Mouse (Mus musculus) limb, embryonic 14.5 days (tissue): ENCODE data around the gene Csad. TPM values are rescaled to one million over a fixed set of nuclear protein-coding genes. Genes with fewer than 3 reads are reported as not detected.

Experiments
- ATAC-seq: fragments of 200-750 bp; cut with Nextera tagmentation; 2 replicates; pipeline ENCODE4 v1.8.0; 2017; ENCODE audit warnings: low read depth, moderate number of reproducible peaks, moderate TSS enrichment; ENCODE audit not compliant: low FRiP score
- DNase-seq: peaks from one replicate; pipeline ENCODE4 v3.0.0-alpha.2; 2015; ENCODE audit warnings: low spot score
- H3K27ac ChIP-seq: fragments of 300-500 bp; sonication (generic); replicated peaks from 2 replicates; pipeline ENCODE4 v1.5.1; 2014; ENCODE audit warnings: low read depth, mild to moderate bottlenecking, low read length, moderate library complexity, mixed read lengths
- H3K27me3 ChIP-seq: fragments of 300-500 bp; sonication (generic); 2 replicates; pipeline ENCODE4 v1.6.1; 2014; ENCODE audit warnings: low read length, mixed read lengths; ENCODE audit not compliant: control insufficient read depth, insufficient read depth
- H3K36me3 ChIP-seq: fragments of 300-500 bp; sonication (generic); 2 replicates; pipeline ENCODE4 v1.6.1; 2014; ENCODE audit warnings: mild to moderate bottlenecking, low read length, moderate library complexity, mixed read lengths; ENCODE audit not compliant: control insufficient read depth, insufficient read depth
- H3K4me1 ChIP-seq: fragments of 300-500 bp; sonication (generic); 2 replicates; pipeline ENCODE4 v1.6.1; 2014; ENCODE audit warnings: antibody characterized with exemption, low read length, mixed read lengths; ENCODE audit not compliant: control insufficient read depth, insufficient read depth
- H3K4me2 ChIP-seq: fragments of 300-500 bp; sonication (generic); replicated peaks from 2 replicates; pipeline ENCODE4 v1.6.1; 2014; ENCODE audit warnings: low read depth, mild to moderate bottlenecking, low read length, moderate library complexity; ENCODE audit not compliant: severe bottlenecking
- H3K4me3 ChIP-seq: fragments of 300-500 bp; sonication (generic); replicated peaks from 2 replicates; pipeline ENCODE4 v1.5.1; 2014; ENCODE audit warnings: low read length
- H3K9ac ChIP-seq: fragments of 300-500 bp; sonication (generic); 2 replicates; pipeline ENCODE4 v1.6.1; 2014; ENCODE audit warnings: mild to moderate bottlenecking, low read depth, low read length, moderate library complexity; ENCODE audit not compliant: severe bottlenecking
- H3K9me3 ChIP-seq: fragments of 300-500 bp; sonication (generic); 2 replicates; pipeline ENCODE4 v1.6.1; 2016; ENCODE audit warnings: low read length; ENCODE audit not compliant: control insufficient read depth
- POLR2A ChIP-seq: fragments of 200-500 bp; IDR thresholded peaks from 2 replicates; pipeline ENCODE4 v1.8.0; 2012; ENCODE audit warnings: inconsistent platforms, mild to moderate bottlenecking, moderate library complexity, borderline replicate concordance; ENCODE audit not compliant: insufficient read depth, insufficient read length; ENCODE audit errors: extremely low read depth
- WGBS: fragments of 180-500 bp; shearing (Covaris S2); extraction: QIAGEN DNeasy Blood & Tissue Kit; methylation state at CpG from one replicate; pipeline ENCODE4 v1.1.7; 2014; 5-methylcytosine and 5-hydroxymethylcytosine counted together
- polyA plus RNA-seq, 2 experiments: library from polyadenylated mRNA; depleted of rRNA in 1 of 2; stranded (reverse) in 1 of 2; unstranded in 1 of 2; fragments of >200 nt; fragmentation: Nextera tagmentation in 1 of 2; extraction: Ambion mirVana in 1 of 2; gene quantifications; 2 replicates each; pipeline versions ENCODE4 v1.2.1 to v1.2.3; 2012 to 2014

The Csad gene
- polyA plus RNA-seq, 2 experiments: 66.1 to 112 TPM

DNA sequence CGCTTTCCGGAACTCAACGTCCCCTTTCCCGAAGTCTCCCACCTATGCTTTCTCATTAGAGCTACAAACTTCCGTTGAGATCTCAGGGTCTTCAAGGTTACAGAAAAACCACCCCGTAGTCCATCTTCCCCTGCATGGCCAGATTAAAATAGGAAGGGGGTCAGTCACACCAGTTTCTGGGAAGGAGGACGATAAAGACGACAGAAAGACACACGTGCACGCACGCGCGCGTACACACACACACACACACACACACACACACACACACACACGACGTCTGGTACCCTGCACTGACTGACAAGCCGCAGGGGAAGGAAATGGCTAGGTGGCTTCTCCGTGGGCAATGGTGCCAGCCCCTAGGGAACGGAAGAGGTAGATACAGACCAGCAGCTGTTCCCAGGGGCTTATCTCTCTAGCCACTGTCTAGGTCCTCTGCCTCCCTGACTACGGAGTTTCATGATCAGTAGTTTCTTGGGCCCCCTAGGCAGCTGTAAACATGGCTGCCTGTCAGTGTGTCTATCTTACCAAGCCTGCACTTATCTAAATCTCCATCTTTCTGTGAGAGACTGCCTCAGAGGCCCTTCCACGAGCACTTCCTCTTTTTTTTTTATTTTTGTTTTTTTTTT, 20.6 kb upstream of the Csad start:
- 22% methylated on average over 21 of the region's 21 CpGs for WGBS
- no peaks in the 10 kb centered on the region for H3K36me3 ChIP-seq
- peaks cover 9% of the 10 kb centered on the region; the same call in 1 of the 2 replicates for H3K4me1 ChIP-seq
- H3K9me3 ChIP-seq: no peaks in the 10 kb centered on the region
- H3K27me3 ChIP-seq: 0 out of 2 replicates have a peak, but pooled peaks cover 6% of the 10 kb centered on the region
- ATAC-seq: no peak
- TF ChIP-seq POLR2A: no peak
- peak overlapping the region; percentile 56 for H3K9ac ChIP-seq
- H3K4me3 ChIP-seq: peak overlapping the region; percentile 37
- DNase-seq: no peak
- H3K4me2 ChIP-seq: peak overlapping the region; percentile 70
- H3K27ac ChIP-seq: no peak overlapping the region

GRCm38 (mm10) chr15:102224186-102224991, 19.9 kb upstream of the Csad start:
- no peak for TF ChIP-seq POLR2A
- H3K4me3 ChIP-seq: peak overlapping the region; percentile 37
- WGBS: 3% methylated on average over 42 of the region's 43 CpGs
- no peaks in the 10 kb centered on the region for H3K36me3 ChIP-seq
- ATAC-seq (peak; percentile 87), DNase-seq (peak; percentile 83)
- peak overlapping the region; percentile 56 for H3K9ac ChIP-seq
- no peaks in the 10 kb centered on the region for H3K9me3 ChIP-seq
- 0 out of 2 replicates have a peak, but pooled peaks cover 6% of the 10 kb centered on the region for H3K27me3 ChIP-seq
- H3K4me2 ChIP-seq: peak overlapping the region; percentile 70
- no peak overlapping the region for H3K27ac ChIP-seq
- H3K4me1 ChIP-seq: peaks cover 9% of the 10 kb centered on the region; the same call in 1 of the 2 replicates

- Histone ChIP-seq H3K36me3 (no peaks in the 10 kb centered on the region), H3K27ac (no peak overlapping the region), H3K27me3 (0 out of 2 replicates have a peak, but pooled peaks cover 6% of the 10 kb centered on the region), H3K9ac (no peak overlapping the region), H3K4me1 (peaks cover 9% of the 10 kb centered on the region; the same call in 1 of the 2 replicates), H3K4me2 (no peak overlapping the region), H3K9me3 (no peaks in the 10 kb centered on the region), H3K4me3 (no peak overlapping the region)
- DNase-seq: no peak
- no peak for TF ChIP-seq POLR2A
- WGBS: 55% methylated on average over 10 of the region's 10 CpGs
- ATAC-seq: no peak
Measured at GRCm38 (mm10) chr15:102222386-102222785, 17.9 kb upstream of the Csad start.

GRCm38 (mm10) chr15:102217325-102217724, 12.8 kb upstream of the Csad start:
- no peaks in the 10 kb centered on the region for H3K27me3 ChIP-seq
- no peak overlapping the region for H3K9ac ChIP-seq
- H3K9me3 ChIP-seq: no peaks in the 10 kb centered on the region
- DNase-seq (no peak), ATAC-seq (no peak; the same call in 1 of the 2 replicates)
- no peak overlapping the region for H3K4me3 ChIP-seq
- 82% methylated on average over 7 of the region's 7 CpGs for WGBS
- H3K4me2 ChIP-seq: no peak overlapping the region
- no peaks in the 10 kb centered on the region for H3K4me1 ChIP-seq
- TF ChIP-seq POLR2A: no peak
- no peak overlapping the region for H3K27ac ChIP-seq
- peaks cover 41% of the 10 kb centered on the region for H3K36me3 ChIP-seq

DNA sequence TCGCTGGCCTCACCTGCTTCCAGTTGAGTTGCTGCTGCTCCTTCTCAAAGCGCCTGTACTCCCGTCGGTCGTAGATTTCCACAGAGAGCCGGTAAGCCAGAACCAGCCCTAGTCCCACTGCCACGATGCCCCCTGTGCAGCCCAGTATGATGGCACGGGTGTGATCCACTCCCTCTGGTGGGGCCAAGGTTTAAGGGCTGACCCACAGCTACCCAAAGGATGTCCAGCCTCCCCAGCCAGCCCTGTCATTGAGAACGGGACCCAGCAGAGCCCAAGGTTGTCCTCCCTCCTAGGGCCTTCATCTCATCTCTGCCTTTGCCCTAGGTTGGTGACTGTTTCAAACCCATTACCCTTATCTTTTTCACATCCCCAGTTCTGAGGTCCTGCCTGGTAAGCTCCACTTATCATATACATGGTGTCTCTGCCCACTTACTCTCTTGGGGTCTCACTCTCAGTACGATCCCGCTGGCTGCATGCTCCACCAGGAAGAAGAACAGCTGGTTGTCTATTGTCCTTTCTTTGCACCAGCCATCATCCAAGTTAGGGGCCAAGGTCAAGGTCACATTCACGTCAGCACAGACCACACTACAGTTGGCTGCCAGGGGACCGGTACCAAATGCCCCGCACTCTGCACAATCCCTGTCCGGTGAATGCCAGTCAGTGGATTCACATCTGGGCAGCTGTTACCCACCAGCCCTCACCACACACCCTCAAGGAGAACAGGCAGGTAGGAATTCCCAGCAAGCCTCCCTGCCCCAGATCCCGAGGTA, 12.1 kb upstream of the Csad start:
- no peak for TF ChIP-seq POLR2A
- H3K4me1 ChIP-seq: no peaks in the 10 kb centered on the region
- no peaks in the 10 kb centered on the region for H3K27me3 ChIP-seq
- H3K9ac ChIP-seq: peak overlapping the region; percentile 16; the same call in 1 of the 2 replicates
- WGBS: 83% methylated on average over 16 of the region's 16 CpGs
- no peaks in the 10 kb centered on the region for H3K9me3 ChIP-seq
- no peak overlapping the region for H3K4me3 ChIP-seq
- no peak overlapping the region for H3K27ac ChIP-seq
- ATAC-seq: no peak
- DNase-seq: no peak
- no peak overlapping the region for H3K4me2 ChIP-seq
- peaks cover 48% of the 10 kb centered on the region for H3K36me3 ChIP-seq
